Mouse (Mus musculus) hematopoietic multipotent progenitor cell, adult 10-12 weeks (in vitro differentiated cells): Measurements from ENCODE around the gene Ms4a6d. TPM values are rescaled to one million over a fixed set of nuclear protein-coding genes. Genes with fewer than 3 reads are reported as not detected.

Source experiments
- polyA plus RNA-seq: library from polyadenylated mRNA; stranded (reverse); fragments of >175 nt; gene quantifications from 2 replicates; pipeline ENCODE4 v1.2.3, GENCODE M21; 2012; ENCODE audit warnings: low replicate concordance

Gene Ms4a6d
- polyA plus RNA-seq = 2.6 and 2.9 TPM in 2 replicates

DNA sequence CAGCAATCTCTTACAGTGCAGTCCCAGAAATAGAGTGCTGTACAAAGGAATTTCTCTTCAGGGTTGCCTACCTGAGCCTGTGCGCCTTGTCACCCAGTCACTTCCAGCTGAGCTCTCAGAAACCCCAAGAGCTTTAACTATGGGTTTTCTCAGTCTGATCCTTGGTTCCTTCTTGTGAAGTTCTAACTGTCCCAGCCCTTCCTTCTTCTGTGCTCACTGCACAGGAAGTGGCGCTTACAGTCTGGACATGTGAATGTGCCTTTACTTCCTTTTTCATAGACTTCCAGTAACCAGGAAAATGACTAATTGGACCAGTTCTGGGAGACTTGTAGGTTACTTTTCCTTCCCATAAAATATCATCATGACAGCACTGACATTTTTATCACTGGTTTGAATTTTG lies at the start of gene Ms4a6d:
Gene Ms4a6d (minus strand): TSS at position 247 of the 400 bp plus-strand sequence.

DNA sequence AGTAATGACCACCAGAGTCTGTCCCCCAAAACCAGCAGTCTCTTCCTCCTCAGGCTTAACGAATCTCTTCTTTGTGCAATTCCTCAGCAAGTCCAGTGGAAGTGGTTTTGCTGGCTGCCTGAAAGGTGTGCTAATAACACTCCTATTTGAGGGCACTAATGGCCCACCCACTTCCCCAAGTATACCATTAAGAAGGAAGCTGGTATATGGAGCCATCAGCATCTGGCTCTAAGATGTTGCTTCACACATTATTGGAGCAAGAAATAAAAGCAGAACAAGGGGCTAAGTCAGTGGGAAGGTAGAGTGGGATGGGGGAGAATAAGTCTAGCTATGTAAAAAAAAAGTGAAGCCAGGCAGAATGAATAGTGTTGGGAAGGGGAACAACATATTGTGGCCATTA lies 36.1 kb upstream of the Ms4a6d start, which contains the start of gene Ms4a3:
Gene Ms4a3 (minus strand): TSS at position 120 of the 400 bp plus-strand sequence.

DNA sequence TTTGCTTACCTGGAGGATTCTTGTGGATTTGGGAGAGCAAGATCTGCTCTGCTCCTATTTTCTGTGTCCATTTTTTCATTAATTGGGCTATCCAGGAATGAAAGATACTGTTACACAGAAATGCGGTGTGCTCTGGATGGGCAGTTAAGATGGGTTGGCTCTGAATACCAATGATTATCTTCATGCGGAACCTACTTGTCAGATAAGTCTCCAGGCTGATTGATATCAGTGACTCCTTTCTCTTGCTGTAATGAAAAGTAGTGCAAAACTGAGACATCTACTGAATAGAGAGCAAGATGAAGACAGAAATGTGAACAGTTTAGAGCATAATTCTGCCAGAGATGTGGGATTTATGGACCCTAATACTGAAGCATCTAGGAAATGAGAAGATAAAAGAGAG lies 18.9 kb upstream of the Ms4a6d start, which contains the start of gene Ms4a2:
Gene Ms4a2 (minus strand): TSS at position 169 of the 400 bp plus-strand sequence.

Other genes starting within 250 kb of the Ms4a6d start
- gene Ms4a4a, start 229.3 kb downstream of the Ms4a6d start, polyA plus RNA-seq = 0.63 and 0.94 TPM in 2 replicates
- gene Ms4a4c, start 200.1 kb downstream of the Ms4a6d start, polyA plus RNA-seq = 2.2 and 13.7 TPM in 2 replicates
- gene Ms4a4b, start 161.3 kb downstream of the Ms4a6d start, polyA plus RNA-seq = 75.3 and 75.9 TPM in 2 replicates
- 5.7 and 8.1 TPM in 2 replicates for gene Ms4a6c, start 135.5 kb downstream of the Ms4a6d start, polyA plus RNA-seq
- 1.1 and 8.0 TPM in 2 replicates for gene Gm8369, start 118.9 kb downstream of the Ms4a6d start, polyA plus RNA-seq
- gene Ms4a6b, start 88.3 kb downstream of the Ms4a6d start, polyA plus RNA-seq = 15.2 and 18.3 TPM in 2 replicates
- 0.22 TPM in 1 of 2 replicates, not detected in the other for gene Ms4a4d, start 68.0 kb downstream of the Ms4a6d start, polyA plus RNA-seq
- gene Ms4a2, start 18.9 kb upstream of the Ms4a6d start, polyA plus RNA-seq = 0.08 and 0.22 TPM in 2 replicates
- 0.11 TPM in 1 of 2 replicates, not detected in the other for gene Ms4a3, start 36.0 kb upstream of the Ms4a6d start, polyA plus RNA-seq
- gene Oosp2, start 55.7 kb upstream of the Ms4a6d start, polyA plus RNA-seq = not detected in 2 replicates
- 0.17 and 0.20 TPM in 2 replicates for gene Oosp1, start 86.3 kb upstream of the Ms4a6d start, polyA plus RNA-seq
- gene Oosp3, start 92.2 kb upstream of the Ms4a6d start, polyA plus RNA-seq = not detected in 2 replicates
- not detected in 2 replicates for gene Gif, start 142.7 kb upstream of the Ms4a6d start, polyA plus RNA-seq
- gene Mrpl16, start 165.5 kb upstream of the Ms4a6d start, polyA plus RNA-seq = 0.78 and 12.6 TPM in 2 replicates
- gene Stx3, start 214.6 kb upstream of the Ms4a6d start, polyA plus RNA-seq = 3.0 and 10.9 TPM in 2 replicates
- not detected in 2 replicates for gene Olfr1417, start 234.4 kb upstream of the Ms4a6d start, polyA plus RNA-seq